Mouse (Mus musculus) retina, postnatal 7 days (tissue): ENCODE results near the gene Bhlhe40.

Experiments used
- DNase-seq: peaks from one replicate; pipeline ENCODE4 v3.0.0-alpha.2; 2012; ENCODE audit warnings: low read depth, low spot score

The Bhlhe40 gene

GRCm38 (mm10) chr6:108694965-108695724 is 34.7 kb downstream of the Bhlhe40 start:
- DNase-seq = no peak

GRCm38 (mm10) chr6:108695844-108696821 is 35.7 kb downstream of the Bhlhe40 start:
- no peak for DNase-seq

GRCm38 (mm10) chr6:108696822-108697202 is 36.4 kb downstream of the Bhlhe40 start:
- no peak for DNase-seq

GRCm38 (mm10) chr6:108697345-108697744 is 36.9 kb downstream of the Bhlhe40 start:
- DNase-seq = no peak

GRCm38 (mm10) chr6:108698343-108698870 is 38.0 kb downstream of the Bhlhe40 start:
- DNase-seq = no peak

- DNase-seq = no peak
Measured at GRCm38 (mm10) chr6:108699679-108700078, 39.2 kb downstream of the Bhlhe40 start.

- no peak for DNase-seq
Measured at GRCm38 (mm10) chr6:108700638-108701343, 40.4 kb downstream of the Bhlhe40 start.

- DNase-seq = no peak
Measured at GRCm38 (mm10) chr6:108702648-108703047, 42.2 kb downstream of the Bhlhe40 start.

GRCm38 (mm10) chr6:108703085-108703484 is 42.7 kb downstream of the Bhlhe40 start:
- DNase-seq = no peak

- DNase-seq = no peak
Measured at GRCm38 (mm10) chr6:108704316-108705080, 44.1 kb downstream of the Bhlhe40 start.

- no peak for DNase-seq
Measured at GRCm38 (mm10) chr6:108705957-108706356, 45.5 kb downstream of the Bhlhe40 start.

- no peak for DNase-seq
Measured at GRCm38 (mm10) chr6:108706994-108707645, 46.7 kb downstream of the Bhlhe40 start.

- DNase-seq = no peak
Measured at GRCm38 (mm10) chr6:108709131-108709470, 48.7 kb downstream of the Bhlhe40 start.

GRCm38 (mm10) chr6:108709471-108710231 is 49.2 kb downstream of the Bhlhe40 start:
- peak; percentile 43 for DNase-seq

- no peak for DNase-seq
Measured at GRCm38 (mm10) chr6:108710667-108711066, 50.2 kb downstream of the Bhlhe40 start.

GRCm38 (mm10) chr6:108711192-108711964 is 50.9 kb downstream of the Bhlhe40 start:
- DNase-seq = no peak

GRCm38 (mm10) chr6:108712148-108712547 is 51.7 kb downstream of the Bhlhe40 start:
- no peak for DNase-seq

- DNase-seq = no peak
Measured at GRCm38 (mm10) chr6:108713175-108713974, 52.9 kb downstream of the Bhlhe40 start.
